Mouse (Mus musculus) left cerebral cortex, adult 9 months (tissue): ENCODE results near the gene Gm26897.
A peak's percentile ranks its signal among the peaks of the same experiment; 100 is the strongest.

Source experiments
- DNase-seq, 2 experiments: peaks; one replicate each; pipeline ENCODE4 v3.0.0; 2022; ENCODE audit warnings: low spot score in 2 of 2

Gene Gm26897

GRCm38 (mm10) chr5:111750092-111750491, 16.4 kb downstream of the Gm26897 start:
- DNase-seq: no peak

GRCm38 (mm10) chr5:111754484-111755139, 20.9 kb downstream of the Gm26897 start:
- DNase-seq: peak; percentile 19 to 51

- DNase-seq: no peak
Observed at GRCm38 (mm10) chr5:111755330-111755729, 21.6 kb downstream of the Gm26897 start.

DNA sequence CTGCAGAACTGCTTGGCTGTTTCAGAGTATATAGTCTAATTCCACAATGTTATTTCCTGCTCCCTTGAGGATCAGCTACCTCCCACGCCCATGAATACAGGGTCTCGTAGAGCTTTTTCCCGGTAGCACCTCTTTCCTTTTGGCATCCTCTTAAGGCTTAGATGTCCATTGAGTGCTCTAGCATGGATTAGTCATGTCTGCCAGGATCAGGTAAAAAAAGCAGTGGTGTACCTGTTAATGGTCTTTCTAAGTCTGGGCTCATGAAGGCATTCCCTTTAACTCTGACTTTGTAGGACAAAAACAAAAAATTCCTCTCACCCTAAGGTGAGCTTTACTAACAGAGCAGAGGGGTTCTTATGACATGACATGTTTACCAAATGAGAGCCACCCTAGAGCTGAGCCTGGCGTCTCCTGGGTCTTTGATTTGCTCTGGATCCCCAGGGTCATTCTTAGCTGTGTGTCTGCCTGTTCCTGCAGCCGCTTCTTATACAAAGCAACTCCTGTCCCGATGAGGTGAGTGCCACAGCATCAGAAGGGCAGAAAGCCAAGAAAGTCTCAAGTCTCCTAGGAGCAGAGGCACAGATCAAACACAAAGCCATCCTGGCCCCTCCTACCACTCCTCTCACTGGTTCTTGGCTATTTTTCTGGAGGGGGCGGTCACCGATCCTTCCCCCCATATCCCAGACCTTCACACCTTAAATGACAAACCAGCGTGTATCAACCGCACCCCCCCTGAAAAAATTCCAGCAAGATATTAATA, 27.2 kb downstream of the Gm26897 start:
- DNase-seq: no peak

- DNase-seq: no peak
Observed at GRCm38 (mm10) chr5:111761574-111761973, 27.9 kb downstream of the Gm26897 start.

DNA sequence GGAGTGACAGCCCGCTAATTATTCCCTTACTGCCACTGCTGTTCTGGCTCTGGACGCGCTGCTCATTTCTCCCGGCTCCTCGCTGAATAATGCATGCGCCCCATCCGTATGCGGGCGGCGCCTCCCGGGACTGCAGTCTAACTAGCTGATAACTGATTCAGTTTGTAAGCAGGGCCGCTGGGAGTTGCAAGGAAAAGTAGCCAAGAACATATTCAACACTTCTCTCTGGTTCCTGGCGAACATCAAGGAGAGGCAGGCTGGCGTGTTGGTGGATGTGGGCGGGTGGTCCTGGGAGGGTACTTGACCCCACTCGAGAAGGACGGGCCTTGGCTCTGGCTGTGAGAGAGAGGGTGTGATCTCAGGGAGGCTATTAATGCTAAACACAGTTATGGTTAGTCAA, 28.4 kb downstream of the Gm26897 start:
- peak; percentile 75 to 89 for DNase-seq

DNA sequence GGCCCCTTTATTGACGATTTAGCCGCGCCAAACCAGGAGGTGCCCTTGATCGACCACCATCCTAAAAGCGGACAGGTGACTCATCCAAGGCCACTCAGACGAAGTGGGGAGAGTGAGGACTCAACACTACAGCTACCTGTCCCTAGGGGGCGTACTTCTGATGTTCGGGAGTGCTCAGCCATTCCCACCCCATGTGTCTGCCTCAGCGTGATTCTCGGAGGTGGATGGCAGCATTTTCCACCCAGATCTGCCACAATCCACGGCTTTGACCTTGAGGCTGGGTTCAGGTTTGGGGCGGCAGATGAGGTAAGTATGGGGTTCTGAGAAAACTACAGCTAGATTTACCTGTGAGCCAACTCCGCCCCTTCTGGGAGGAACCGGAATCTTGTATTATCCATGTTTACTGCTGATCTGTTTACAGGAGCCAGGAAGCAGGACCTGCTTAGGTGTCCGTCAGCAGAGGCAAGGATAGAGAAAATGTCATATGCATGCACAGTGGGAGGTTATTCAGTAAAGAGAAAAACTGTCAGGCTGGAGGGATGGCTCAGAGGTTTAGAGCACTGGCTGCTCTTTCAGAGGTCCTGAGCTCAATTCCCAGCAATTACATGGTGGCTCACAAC, 32.1 kb downstream of the Gm26897 start:
- no peak for DNase-seq

GRCm38 (mm10) chr5:111766696-111767095, 33.0 kb downstream of the Gm26897 start:
- DNase-seq: no peak

- DNase-seq: no peak
Observed at GRCm38 (mm10) chr5:111770266-111770665, 36.5 kb downstream of the Gm26897 start.

DNA sequence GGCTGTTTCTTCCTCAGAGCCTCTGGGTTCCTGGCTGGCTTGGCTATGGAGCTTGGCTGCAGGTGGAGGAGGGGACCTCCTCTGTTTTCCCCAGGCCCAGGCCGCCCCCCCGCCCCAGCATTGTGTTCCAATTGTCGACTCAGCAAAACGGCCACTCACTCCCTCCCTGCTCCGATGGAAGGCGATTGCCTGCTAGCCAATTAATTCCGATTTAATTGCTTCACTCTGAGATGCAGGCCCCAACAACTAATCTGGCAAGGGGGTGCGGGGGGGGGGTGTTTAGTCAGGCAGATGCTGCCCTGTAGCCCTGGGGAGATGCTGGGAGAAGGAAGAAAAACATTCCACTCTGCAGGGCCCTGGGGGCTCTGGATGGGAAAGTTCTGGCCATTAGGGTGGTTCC, 38.4 kb downstream of the Gm26897 start:
- DNase-seq: no peak

GRCm38 (mm10) chr5:111772591-111773406, 39.1 kb downstream of the Gm26897 start:
- DNase-seq: no peak

GRCm38 (mm10) chr5:111773407-111773733, 39.6 kb downstream of the Gm26897 start:
- no peak for DNase-seq

DNA sequence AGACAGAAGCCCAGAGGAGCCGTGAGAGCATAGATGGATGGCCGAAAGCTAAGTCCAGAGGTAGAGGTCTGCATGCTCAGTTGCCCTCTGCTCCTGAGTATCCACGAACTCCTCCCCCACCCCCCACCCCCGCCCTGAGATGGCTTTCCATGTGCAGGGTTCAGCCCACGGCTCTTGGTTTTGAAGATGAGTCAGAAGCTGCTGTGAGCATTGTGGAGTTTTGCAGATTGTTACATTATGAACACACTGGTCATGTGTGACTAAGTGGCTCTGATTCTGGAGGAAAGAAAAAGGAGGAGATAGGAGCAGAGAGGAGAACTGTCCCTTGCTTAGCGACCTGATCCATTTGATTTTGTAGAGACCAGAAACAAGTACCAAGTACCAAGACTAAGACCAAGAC, 42.5 kb downstream of the Gm26897 start:
- DNase-seq: no peak

GRCm38 (mm10) chr5:111778093-111778492, 44.4 kb downstream of the Gm26897 start:
- no peak for DNase-seq

- DNase-seq: no peak
Observed at GRCm38 (mm10) chr5:111779776-111780485, 46.2 kb downstream of the Gm26897 start.
